Comparison of ENCODE assay signal across 15 mouse cellular contexts in genomic region chr15:83742018-83742417, GRCm38 (mm10). TPM values are rescaled to one million over a fixed set of nuclear protein-coding genes. Genes with fewer than 3 reads are reported as not detected.
A peak's percentile ranks its signal among the peaks of the same experiment; 100 is the strongest.
DNase-seq lines count a peak whose midpoint lies in the region; ATAC-seq lines count a peak whose summit lies in the region.
"Had no signal": no experiment of that assay in that cellular context is flagged by ENCODE, and none has a peak within 500 bp of the region (broad histone marks: within the 10 kb centered on the region; RNA-seq: fewer than 3 reads in every experiment).

No protein-coding gene starts in this region.

- ATAC-seq in kidney, embryonic 14.5 days (ENCODE audit: low FRiP score, low TSS enrichment): no peak
- ATAC-seq: Patski had no signal

- no peak overlapping the region for H3K4me2 ChIP-seq in kidney, embryonic 14.5 days (replicated peaks; ENCODE audit: low read depth, low read length)

- no peak overlapping the region for H3K27ac ChIP-seq in kidney, embryonic 14.5 days (ENCODE audit: low read depth, low read length)

- no peaks in the 10 kb centered on the region for H3K9me3 ChIP-seq in kidney, embryonic 14.5 days (ENCODE audit: control insufficient read depth, low read length)

- H3K36me3 ChIP-seq in kidney, embryonic 14.5 days (ENCODE audit: control insufficient read depth, insufficient read depth, low read length): no peaks in the 10 kb centered on the region

- DNase-seq in adrenal gland, adult 2 months: peak; percentile 33
- DNase-seq in adrenal gland, adult 8-10 months: no peak
- peak; percentile 12 for DNase-seq in kidney, adult 11 months
- DNase-seq in kidney, postnatal 25 days: peak; percentile 61 to 75
- DNase-seq in lung, postnatal 14 days: peak; percentile 59
- no peak for DNase-seq in left cerebral cortex, postnatal 4 days
- no peak for DNase-seq in layer of hippocampus, adult 11-12 months (ENCODE audit: low spot score)
- DNase-seq: thymus, adult 18-20 months had no signal

- intact Hi-C loops in left cerebral cortex, postnatal 4 days (cut with DNase I): no loop called here

- no peak overlapping the region for H3K4me3 ChIP-seq in kidney, embryonic 14.5 days (ENCODE audit: low read length)

- peaks cover 20% of the 10 kb centered on the region for H3K4me1 ChIP-seq in kidney, embryonic 14.5 days (ENCODE audit: control insufficient read depth, insufficient read depth, low read length)

- H3K9ac ChIP-seq in kidney, embryonic 14.5 days (ENCODE audit: low read depth, low read length): no peak overlapping the region

- 56% methylated on average over 1 of the region's 1 CpGs for WGBS in kidney, embryonic 14.5 days

- no peaks in the 10 kb centered on the region for H3K27me3 ChIP-seq in kidney, embryonic 14.5 days (ENCODE audit: control insufficient read depth, insufficient read depth, low read length)
- H3K27me3 ChIP-seq: Patski had no signal

RNA-seq across cellular contexts. Expression of gene Scube1, which starts 17.2 kb away (rescaled TPM):
- 1 to 10 TPM; 3.2 to 9.1 TPM for total RNA-seq in adrenal gland, adult 2 months (2021)
- polyA plus RNA-seq in adrenal gland, adult 2 months (2012; rRNA removed): 10.5 and 15.1 TPM in 2 replicates
- total RNA-seq in adrenal gland, adult 8-10 months (2022): 1 to 10 TPM; 4.1 to 6.4 (median 6.0) TPM
- polyA plus RNA-seq in kidney, embryonic 14.5 days (2014; fragmentation: Nextera tagmentation; extraction: Ambion mirVana): 4.7 and 7.4 TPM in 2 replicates
- total RNA-seq in left cerebral cortex, postnatal 4 days (2021): 10 to 100 TPM; 61.6 to 73.2 TPM
- total RNA-seq: megakaryocyte, adult 5-6 weeks; monocyte, adult 5-6 weeks had no signal

RNA-seq across cellular contexts. Expression of gene Mpped1, which starts 37.2 kb away (rescaled TPM):
- total RNA-seq in adrenal gland, adult 2 months (2021): not detected
- polyA plus RNA-seq in adrenal gland, adult 2 months (2012; rRNA removed): not detected in 2 replicates
- total RNA-seq in adrenal gland, adult 8-10 months (2022): under 1 TPM in 2 of 4 experiments, not detected in 2; 0.17 to 0.40 TPM
- 0.37 and 0.50 TPM in 2 replicates for polyA plus RNA-seq in kidney, embryonic 14.5 days (2014; fragmentation: Nextera tagmentation; extraction: Ambion mirVana)
- 100 to 1,000 TPM; 444 to 539 TPM for total RNA-seq in left cerebral cortex, postnatal 4 days (2021)
- total RNA-seq: gastrocnemius, adult 8-10 months; heart, postnatal 36 days; liver, adult 2 months; megakaryocyte, adult 5-6 weeks; monocyte, adult 5-6 weeks had no signal
- polyA plus RNA-seq: Patski had no signal

Comparison
In these comparisons a context has a peak if more than half of its experiments do, and no peak if none do; other contexts are left out.
1. DNase-seq: peak in adrenal gland, adult 2 months (single experiment), kidney, adult 11 months (single experiment), kidney, postnatal 25 days (2 of 2) and lung, postnatal 14 days (single experiment); none in adrenal gland, adult 8-10 months (single experiment), left cerebral cortex, postnatal 4 days (single experiment) and layer of hippocampus, adult 11-12 months (single experiment).
2. RNA of gene Scube1, which starts 17.2 kb away (total RNA-seq): 61.6 to 73.2 TPM in left cerebral cortex, postnatal 4 days; 3.2 to 9.1 TPM in adrenal gland, adult 2 months and 4.1 to 6.4 TPM in adrenal gland, adult 8-10 months; every median in the first group is over 4 times any median in the second.
3. RNA of gene Mpped1, which starts 37.2 kb away (total RNA-seq): 444 to 539 TPM in left cerebral cortex, postnatal 4 days; 0.17 to 0.40 TPM in adrenal gland, adult 8-10 months and not detected in adrenal gland, adult 2 months; every median in the first group is over 100 times any median in the second.